Mouse (Mus musculus) myocyte (in vitro differentiated cells): Measurements from ENCODE around the gene Capn10. TPM values are rescaled to one million over a fixed set of nuclear protein-coding genes. Genes with fewer than 3 reads are reported as not detected.

Experiments used
- H3K27me3 ChIP-seq: one replicate; pipeline ENCODE4 v1.6.1; 2011; ENCODE audit not compliant: control insufficient read depth, insufficient read depth, insufficient read length
- H3K36me3 ChIP-seq: one replicate; pipeline ENCODE4 v1.6.1; 2011; ENCODE audit not compliant: control insufficient read depth, insufficient read depth
- H3K4me2 ChIP-seq: one replicate; pipeline ENCODE4 v1.6.1; 2011; ENCODE audit warnings: low read depth, control low read depth
- H3K4me3 ChIP-seq: one replicate; pipeline ENCODE4 v1.5.1; 2011; ENCODE audit warnings: mild to moderate bottlenecking, control low read depth, moderate library complexity
- H3K79me2 ChIP-seq: one replicate; pipeline ENCODE4 v1.6.1; 2011; ENCODE audit not compliant: control insufficient read depth, insufficient read depth
- H3ac ChIP-seq: one replicate; pipeline ENCODE4 v1.6.1; 2011; ENCODE audit not compliant: control insufficient read depth, insufficient read length
- CEBPB ChIP-seq: IDR thresholded peaks from 2 replicates; pipeline ENCODE4 v1.6.1; 2011; ENCODE audit warnings: mild to moderate bottlenecking, moderate library complexity; ENCODE audit not compliant: poor library complexity, insufficient read depth, severe bottlenecking
- E2F4 ChIP-seq: IDR thresholded peaks from one replicate; pipeline ENCODE4 v1.6.1; 2011; ENCODE audit warnings: mild to moderate bottlenecking, control low read depth, moderate library complexity; ENCODE audit not compliant: insufficient read depth
- MAX ChIP-seq: IDR thresholded peaks from one replicate; pipeline ENCODE4 v1.6.1; 2011; ENCODE audit warnings: low read depth, mild to moderate bottlenecking, control low read depth
- MYOD1 ChIP-seq, 3 experiments: IDR thresholded peaks; one replicate each; pipeline ENCODE4 v1.6.1; 2011; ENCODE audit warnings: control low read depth in 2 of 3, low read depth in 2 of 3, mild to moderate bottlenecking in 2 of 3, moderate library complexity in 1 of 3; ENCODE audit not compliant: insufficient read length in 2 of 3, control insufficient read depth in 1 of 3
- MYOG ChIP-seq, 3 experiments: IDR thresholded peaks; one replicate each; pipeline ENCODE4 v1.6.1; 2011; ENCODE audit warnings: control low read depth in 2 of 3, low read depth in 2 of 3, mild to moderate bottlenecking in 2 of 3; ENCODE audit not compliant: insufficient read length in 2 of 3, control insufficient read depth in 1 of 3, insufficient read depth in 1 of 3
- POLR2A ChIP-seq: IDR thresholded peaks from one replicate; pipeline ENCODE4 v1.6.1; 2011; ENCODE audit warnings: low read depth, mild to moderate bottlenecking, control low read depth, moderate library complexity; ENCODE audit not compliant: insufficient read length
- POLR2AphosphoS2 ChIP-seq: IDR thresholded peaks from one replicate; pipeline ENCODE4 v1.6.1; 2011; ENCODE audit warnings: low read depth, control low read depth; ENCODE audit not compliant: insufficient read length
- REST ChIP-seq: IDR thresholded peaks from one replicate; pipeline ENCODE4 v1.6.1; 2011; ENCODE audit warnings: mild to moderate bottlenecking, control low read depth, moderate library complexity; ENCODE audit not compliant: insufficient read depth, insufficient read length
- SRF ChIP-seq: IDR thresholded peaks from one replicate; pipeline ENCODE4 v1.6.1; 2011; ENCODE audit warnings: low read depth; ENCODE audit not compliant: control insufficient read depth, insufficient read length
- TCF12 ChIP-seq: IDR thresholded peaks from one replicate; pipeline ENCODE4 v1.6.1; 2011; ENCODE audit warnings: mild to moderate bottlenecking, control low read depth; ENCODE audit not compliant: poor library complexity, insufficient read depth, severe bottlenecking
- TCF3 ChIP-seq: IDR thresholded peaks from one replicate; pipeline ENCODE4 v1.6.1; 2011; ENCODE audit warnings: low read depth, control low read depth; ENCODE audit not compliant: insufficient read length
- USF1 ChIP-seq: IDR thresholded peaks from one replicate; pipeline ENCODE4 v1.6.1; 2011; ENCODE audit warnings: low read depth, mild to moderate bottlenecking, control low read depth, moderate library complexity
- polyA plus RNA-seq: library from polyadenylated mRNA; unstranded; fragments of >200 nt; fragmentation: generic; extraction: Trizol; gene quantifications from one replicate; pipeline ENCODE4 v1.2.1, GENCODE M21; 2012; ENCODE audit warnings: missing spikeins

Capn10 gene
- 23.6 TPM for polyA plus RNA-seq

DNA sequence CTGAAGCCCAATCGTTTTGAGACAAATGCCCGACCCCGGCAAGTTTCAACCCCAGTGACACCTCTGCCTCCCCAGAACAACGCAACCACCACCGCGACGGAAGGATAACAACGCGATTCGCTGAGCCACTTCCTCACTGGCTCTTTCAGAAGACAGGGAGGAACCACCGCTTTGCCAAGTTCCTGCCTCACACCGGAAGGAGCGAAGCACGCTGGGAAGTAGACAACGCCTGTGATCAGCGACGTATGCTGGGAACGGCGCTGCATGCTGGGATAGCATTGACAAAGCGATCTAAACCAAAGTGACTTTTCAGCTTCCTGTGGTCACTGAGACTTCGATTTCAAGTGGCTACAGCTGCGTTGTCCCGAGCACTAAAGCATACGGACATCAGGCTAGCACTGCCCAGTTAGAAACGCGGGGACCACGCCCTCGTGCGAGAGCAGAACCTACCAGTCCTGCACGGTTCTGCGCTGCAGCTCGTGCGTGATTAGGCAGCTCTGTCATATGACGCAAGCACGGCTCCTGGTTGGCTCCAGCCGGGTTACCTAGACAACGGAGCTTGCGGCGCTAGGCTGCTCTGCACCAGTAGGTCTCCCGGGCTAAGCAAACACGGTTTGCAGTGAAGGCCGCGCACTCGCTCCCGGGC, at the start of gene Capn10:
TSS of gene Capn10 (plus strand) at position 195 of the 646 bp plus-strand sequence.
- H3K4me2 ChIP-seq = peak within 1 kb of the TSS; percentile 88
- H3K27me3 ChIP-seq = peaks cover 2% of the 10 kb centered on the region
- TF ChIP-seq MAX (peak; percentile 50), POLR2A (peak; percentile 69), TCF3 (no peak), MYOG (IDR thresholded peaks at IDR 0.05; ENCODE audit: control insufficient read depth in 1 of 3, insufficient read depth in 1 of 3, insufficient read length in 2 of 3, low read depth in 2 of 3) (no peak), SRF (no peak), REST (no peak), POLR2AphosphoS2 (peak; percentile 86), E2F4 (no peak), CEBPB (peak; percentile 48; the same call in 1 of the 2 replicates), MYOD1 (IDR thresholded peaks at IDR 0.05; ENCODE audit: control insufficient read depth in 1 of 3, insufficient read length in 2 of 3, low read depth in 2 of 3) (peak in 1 of 3 experiments; percentile 9), TCF12 (no peak), USF1 (peak; percentile 95)
- H3K36me3 ChIP-seq = no peaks in the 10 kb centered on the region
- H3K4me3 ChIP-seq = peak within 1 kb of the TSS; percentile 77
- H3K79me2 ChIP-seq = peaks cover 22% of the 10 kb centered on the region
- H3ac ChIP-seq = peak within 1 kb of the TSS; percentile 50

DNA sequence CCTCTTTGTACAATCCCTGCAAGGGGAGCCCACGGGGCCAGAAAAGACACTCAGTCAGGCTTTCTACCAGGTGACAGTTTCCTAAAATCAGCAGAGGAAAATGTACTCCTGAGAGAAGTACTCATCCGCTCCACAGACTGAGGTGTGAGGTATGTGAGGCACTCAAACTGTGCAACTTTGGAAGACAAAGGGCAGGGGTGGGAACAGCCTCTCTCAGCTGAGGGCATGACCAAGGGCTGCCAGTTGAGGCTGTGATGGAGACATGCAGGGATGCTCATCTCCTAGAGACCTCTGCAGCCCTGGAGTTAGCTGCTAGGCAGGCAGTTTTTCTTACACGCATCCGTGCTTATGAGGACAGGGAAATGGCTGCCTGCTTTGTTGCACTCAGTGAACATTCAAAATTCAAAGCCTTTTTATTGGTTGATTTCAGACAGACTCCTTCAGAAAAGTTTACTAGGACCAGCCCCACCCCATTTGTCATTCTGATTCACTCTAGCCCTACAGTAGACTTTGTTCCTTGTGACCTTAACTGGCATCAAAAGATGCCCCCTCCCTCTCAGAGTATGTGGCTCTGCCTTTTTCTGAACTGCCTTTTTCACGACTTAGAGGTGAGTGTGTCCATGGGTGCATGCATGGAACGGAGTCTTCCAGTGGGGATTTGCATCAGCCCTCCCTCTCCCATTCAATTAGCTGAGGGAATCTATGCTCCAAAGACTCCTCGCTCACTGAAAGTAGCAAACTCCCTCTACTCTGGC, 45.1 kb upstream of the Capn10 start:
- Histone ChIP-seq H3K79me2 (no peaks in the 10 kb centered on the region), H3K4me3 (no peak overlapping the region), H3ac (no peak overlapping the region), H3K27me3 (peaks cover 19% of the 10 kb centered on the region), H3K4me2 (no peak overlapping the region), H3K36me3 (no peaks in the 10 kb centered on the region)
- no peak for TF ChIP-seq MAX

DNA sequence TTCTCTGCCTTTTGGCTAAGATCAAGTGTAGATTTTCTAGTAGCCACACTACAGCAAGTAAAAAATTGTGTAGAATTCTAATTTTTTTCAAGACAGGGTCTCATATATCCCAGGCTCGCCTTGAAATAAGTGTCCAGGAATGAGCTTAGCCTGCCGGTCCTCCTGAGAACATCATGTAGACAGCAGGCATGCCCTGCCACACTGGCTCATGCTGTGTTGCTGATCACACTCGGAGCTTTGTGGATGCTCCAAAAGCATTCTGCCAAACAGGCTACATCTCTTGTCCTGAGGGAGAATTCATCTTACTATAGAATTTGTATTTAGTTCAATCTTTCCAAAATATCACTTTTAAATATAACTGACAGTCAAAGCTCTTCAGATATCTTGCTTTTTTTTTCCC, 41.4 kb upstream of the Capn10 start:
- Histone ChIP-seq H3K36me3 (no peaks in the 10 kb centered on the region), H3K4me2 (no peak overlapping the region), H3K27me3 (no peaks in the 10 kb centered on the region), H3K79me2 (no peaks in the 10 kb centered on the region), H3ac (no peak overlapping the region), H3K4me3 (no peak overlapping the region)
- no peak for TF ChIP-seq MAX
- no peak for TF ChIP-seq CEBPB
- TF ChIP-seq MYOG (IDR thresholded peaks at IDR 0.05; ENCODE audit: control insufficient read depth in 1 of 3, insufficient read depth in 1 of 3, insufficient read length in 2 of 3, low read depth in 2 of 3) = no peak
- TF ChIP-seq TCF12 = no peak
- no peak for TF ChIP-seq POLR2A
- TF ChIP-seq REST = no peak
- no peak for TF ChIP-seq USF1
- TF ChIP-seq E2F4 = no peak
- no peak for TF ChIP-seq SRF
- no peak for TF ChIP-seq MYOD1 (IDR thresholded peaks at IDR 0.05; ENCODE audit: control insufficient read depth in 1 of 3, insufficient read length in 2 of 3, low read depth in 2 of 3)
- no peak for TF ChIP-seq POLR2AphosphoS2
- no peak for TF ChIP-seq TCF3

DNA sequence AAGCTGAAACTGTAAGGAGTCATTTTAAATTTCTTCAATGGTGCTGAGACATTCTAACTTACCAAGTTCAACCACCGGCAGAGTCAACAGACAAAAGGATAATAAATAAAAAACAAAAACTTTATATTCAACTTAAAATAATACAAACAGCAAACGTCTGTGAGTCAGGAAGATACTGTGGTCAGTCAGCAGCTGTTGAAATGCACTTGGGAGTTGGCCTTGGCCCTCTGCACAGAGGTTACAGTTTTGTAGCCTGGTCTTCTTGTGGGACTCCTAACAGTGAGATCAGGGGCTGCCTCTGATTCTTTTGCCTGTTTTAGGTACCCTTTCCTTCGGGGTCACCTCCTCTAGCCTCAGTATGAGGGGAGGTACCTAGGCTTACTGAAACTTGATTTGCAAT, 40.3 kb upstream of the Capn10 start:
- H3K36me3 ChIP-seq = no peaks in the 10 kb centered on the region
- H3K27me3 ChIP-seq = no peaks in the 10 kb centered on the region
- H3K4me3 ChIP-seq = no peak overlapping the region
- no peaks in the 10 kb centered on the region for H3K79me2 ChIP-seq
- no peak overlapping the region for H3ac ChIP-seq
- H3K4me2 ChIP-seq = peak overlapping the region; percentile 68
- TF ChIP-seq TCF3 (no peak), POLR2A (no peak), SRF (no peak), MYOG (IDR thresholded peaks at IDR 0.05; ENCODE audit: control insufficient read depth in 1 of 3, insufficient read depth in 1 of 3, insufficient read length in 2 of 3, low read depth in 2 of 3) (peak in 2 of 3 experiments; percentile 54 to 63), E2F4 (no peak), POLR2AphosphoS2 (no peak), MAX (no peak), MYOD1 (IDR thresholded peaks at IDR 0.05; ENCODE audit: control insufficient read depth in 1 of 3, insufficient read length in 2 of 3, low read depth in 2 of 3) (peak in 2 of 3 experiments; percentile 60 to 64), CEBPB (no peak), USF1 (no peak), TCF12 (peak; percentile 6), REST (no peak)

DNA sequence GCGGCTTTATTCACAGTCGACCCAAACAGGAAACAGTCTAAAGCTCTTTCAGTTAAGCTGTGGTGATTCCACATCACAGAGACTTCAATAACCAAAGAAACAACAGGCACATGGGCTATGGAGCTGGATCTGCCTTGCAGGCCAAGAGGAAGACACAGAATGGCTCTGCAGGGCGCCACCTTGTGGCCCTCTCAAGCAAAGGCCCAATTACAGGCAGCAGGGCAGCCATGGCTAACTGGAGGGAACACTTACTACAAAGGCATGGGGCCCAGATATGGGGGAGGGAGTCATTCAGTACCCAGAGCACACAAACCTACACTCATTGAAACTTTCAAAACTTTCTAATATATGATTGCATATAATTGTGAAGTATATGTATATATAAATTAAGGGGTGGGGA, 39.1 kb upstream of the Capn10 start:
- no peaks in the 10 kb centered on the region for H3K27me3 ChIP-seq
- no peak overlapping the region for H3ac ChIP-seq
- no peak overlapping the region for H3K4me3 ChIP-seq
- H3K79me2 ChIP-seq = no peaks in the 10 kb centered on the region
- H3K36me3 ChIP-seq = no peaks in the 10 kb centered on the region
- H3K4me2 ChIP-seq = no peak overlapping the region
- no peak for TF ChIP-seq CEBPB
- TF ChIP-seq USF1 = no peak
- no peak for TF ChIP-seq TCF3
- no peak for TF ChIP-seq MYOD1 (IDR thresholded peaks at IDR 0.05; ENCODE audit: control insufficient read depth in 1 of 3, insufficient read length in 2 of 3, low read depth in 2 of 3)
- no peak for TF ChIP-seq POLR2AphosphoS2
- no peak for TF ChIP-seq SRF
